Mouse (Mus musculus): ENCODE measurements around the gene Atg14. TPM values are rescaled to one million over a fixed set of nuclear protein-coding genes. Genes with fewer than 3 reads are reported as not detected.

Atg14 gene
- polyA plus RNA-seq, 1 experiment from 2014 or later: 19.4 TPM

GRCm38 (mm10) chr14:47572707-47573106 is 2.3 kb upstream of the Atg14 start:
- no peaks in the 10 kb centered on the region; the same call in 1 of the 2 replicates for H3K4me1 ChIP-seq
- DNase-seq (ENCODE audit: low spot score): no peak
- no peak overlapping the region for H3K4me3 ChIP-seq
- no peaks in the 10 kb centered on the region for H3K27me3 ChIP-seq (replicated peaks; ENCODE audit: low read depth, poor library complexity, severe bottlenecking)
- WGBS: 80% methylated on average over 4 of the region's 4 CpGs
- no peak overlapping the region for H3K27ac ChIP-seq (replicated peaks)
- H3K36me3 ChIP-seq (replicated peaks): no peaks in the 10 kb centered on the region
- no peaks in the 10 kb centered on the region for H3K9me3 ChIP-seq

GRCm38 (mm10) chr14:47567962-47568652 is 2.3 kb downstream of the Atg14 start:
- WGBS: under 1% methylated on average over 46 of the region's 46 CpGs
- Histone ChIP-seq H3K4me1 (peaks cover 7% of the 10 kb centered on the region), H3K36me3 (replicated peaks) (peaks cover 5% of the 10 kb centered on the region), H3K27ac (replicated peaks) (peak overlapping the region; percentile 86), H3K4me3 (peak overlapping the region; percentile 97), H3K27me3 (replicated peaks; ENCODE audit: low read depth, poor library complexity, severe bottlenecking) (no peaks in the 10 kb centered on the region), H3K9me3 (no peaks in the 10 kb centered on the region)
- DNase-seq (ENCODE audit: low spot score): peak; percentile 98

GRCm38 (mm10) chr14:47563106-47563505 is 7.3 kb downstream of the Atg14 start:
- WGBS: 87% methylated on average over 4 of the region's 4 CpGs
- Histone ChIP-seq H3K27me3 (replicated peaks; ENCODE audit: low read depth, poor library complexity, severe bottlenecking) (no peaks in the 10 kb centered on the region), H3K36me3 (replicated peaks) (peaks cover 24% of the 10 kb centered on the region), H3K9me3 (no peaks in the 10 kb centered on the region), H3K4me1 (peaks cover 7% of the 10 kb centered on the region), H3K4me3 (no peak overlapping the region), H3K27ac (replicated peaks) (no peak overlapping the region)
- DNase-seq (ENCODE audit: low spot score): no peak

GRCm38 (mm10) chr14:47562530-47562929 is 7.9 kb downstream of the Atg14 start:
- DNase-seq (ENCODE audit: low spot score): no peak
- Histone ChIP-seq H3K27me3 (replicated peaks; ENCODE audit: low read depth, poor library complexity, severe bottlenecking) (no peaks in the 10 kb centered on the region), H3K27ac (replicated peaks) (no peak overlapping the region), H3K9me3 (no peaks in the 10 kb centered on the region), H3K4me1 (peaks cover 6% of the 10 kb centered on the region), H3K36me3 (replicated peaks) (peaks cover 29% of the 10 kb centered on the region), H3K4me3 (no peak overlapping the region)
- WGBS: 90% methylated on average over 1 of the region's 1 CpGs

- WGBS: 88% methylated on average over 2 of the region's 2 CpGs
- Histone ChIP-seq H3K36me3 (replicated peaks) (peaks cover 43% of the 10 kb centered on the region), H3K27me3 (replicated peaks; ENCODE audit: low read depth, poor library complexity, severe bottlenecking) (no peaks in the 10 kb centered on the region), H3K27ac (replicated peaks) (no peak overlapping the region), H3K9me3 (no peaks in the 10 kb centered on the region), H3K4me3 (no peak overlapping the region), H3K4me1 (no peaks in the 10 kb centered on the region)
- no peak for DNase-seq (ENCODE audit: low spot score)
These were observed 9.7 kb downstream of the Atg14 start for GRCm38 (mm10) chr14:47560714-47561113.

GRCm38 (mm10) chr14:47555225-47555624 is 15.2 kb downstream of the Atg14 start:
- 95% methylated on average over 5 of the region's 5 CpGs for WGBS
- Histone ChIP-seq H3K27ac (replicated peaks) (no peak overlapping the region), H3K36me3 (replicated peaks) (peaks cover 87% of the 10 kb centered on the region), H3K27me3 (replicated peaks; ENCODE audit: low read depth, poor library complexity, severe bottlenecking) (no peaks in the 10 kb centered on the region), H3K4me1 (no peaks in the 10 kb centered on the region), H3K9me3 (no peaks in the 10 kb centered on the region), H3K4me3 (no peak overlapping the region)
- no peak for DNase-seq (ENCODE audit: low spot score)

- WGBS: 90% methylated on average over 4 of the region's 4 CpGs
- H3K27me3 ChIP-seq (replicated peaks; ENCODE audit: low read depth, poor library complexity, severe bottlenecking): no peaks in the 10 kb centered on the region
- H3K4me1 ChIP-seq: no peaks in the 10 kb centered on the region
- DNase-seq (ENCODE audit: low spot score): no peak
- H3K36me3 ChIP-seq (replicated peaks): peaks cover 87% of the 10 kb centered on the region
- no peak overlapping the region for H3K27ac ChIP-seq (replicated peaks)
- no peak overlapping the region for H3K4me3 ChIP-seq
- no peaks in the 10 kb centered on the region for H3K9me3 ChIP-seq
These were observed 16.2 kb downstream of the Atg14 start for GRCm38 (mm10) chr14:47554236-47554635.

GRCm38 (mm10) chr14:47553380-47553779 is 17.1 kb downstream of the Atg14 start:
- H3K4me3 ChIP-seq: no peak overlapping the region
- no peak overlapping the region for H3K27ac ChIP-seq (replicated peaks)
- DNase-seq (ENCODE audit: low spot score): no peak
- no peaks in the 10 kb centered on the region for H3K27me3 ChIP-seq (replicated peaks; ENCODE audit: low read depth, poor library complexity, severe bottlenecking)
- WGBS: 87% methylated on average over 2 of the region's 2 CpGs
- H3K9me3 ChIP-seq: no peaks in the 10 kb centered on the region
- peaks cover 92% of the 10 kb centered on the region for H3K36me3 ChIP-seq (replicated peaks)
- no peaks in the 10 kb centered on the region for H3K4me1 ChIP-seq

GRCm38 (mm10) chr14:47551668-47552067 is 18.8 kb downstream of the Atg14 start:
- H3K36me3 ChIP-seq (replicated peaks): peaks cover 96% of the 10 kb centered on the region
- no peak for DNase-seq (ENCODE audit: low spot score)
- 91% methylated on average over 6 of the region's 6 CpGs for WGBS
- no peak overlapping the region for H3K4me3 ChIP-seq
- H3K27ac ChIP-seq (replicated peaks): no peak overlapping the region
- H3K4me1 ChIP-seq: no peaks in the 10 kb centered on the region
- H3K27me3 ChIP-seq (replicated peaks; ENCODE audit: low read depth, poor library complexity, severe bottlenecking): no peaks in the 10 kb centered on the region
- H3K9me3 ChIP-seq: no peaks in the 10 kb centered on the region

- H3K36me3 ChIP-seq (replicated peaks): peaks cover 99% of the 10 kb centered on the region
- 89% methylated on average over 4 of the region's 4 CpGs for WGBS
These were observed 25.6 kb downstream of the Atg14 start for GRCm38 (mm10) chr14:47544877-47545276.

GRCm38 (mm10) chr14:47544286-47544685 is 26.2 kb downstream of the Atg14 start:
- no peaks in the 10 kb centered on the region for H3K9me3 ChIP-seq
- no peak for DNase-seq (ENCODE audit: low spot score)
- peaks cover 99% of the 10 kb centered on the region for H3K36me3 ChIP-seq (replicated peaks)
- WGBS: 91% methylated on average over 5 of the region's 5 CpGs
- no peak overlapping the region for H3K4me3 ChIP-seq
- no peak overlapping the region for H3K27ac ChIP-seq (replicated peaks)
- H3K4me1 ChIP-seq: no peaks in the 10 kb centered on the region
- no peaks in the 10 kb centered on the region for H3K27me3 ChIP-seq (replicated peaks; ENCODE audit: low read depth, poor library complexity, severe bottlenecking)

More at GRCm38 (mm10) chr14:47544877-47545276, 25.6 kb downstream of the Atg14 start:
- Histone ChIP-seq H3K27me3 (replicated peaks; ENCODE audit: low read depth, poor library complexity, severe bottlenecking) (no peaks in the 10 kb centered on the region), H3K9me3 (no peaks in the 10 kb centered on the region), H3K27ac (replicated peaks) (no peak overlapping the region), H3K4me3 (no peak overlapping the region), H3K4me1 (no peaks in the 10 kb centered on the region)
- DNase-seq (ENCODE audit: low spot score): no peak

- 91% methylated on average over 3 of the region's 3 CpGs for WGBS
- Histone ChIP-seq H3K36me3 (replicated peaks) (peaks cover 82% of the 10 kb centered on the region), H3K4me3 (no peak overlapping the region), H3K27ac (replicated peaks) (no peak overlapping the region), H3K27me3 (replicated peaks; ENCODE audit: low read depth, poor library complexity, severe bottlenecking) (no peaks in the 10 kb centered on the region), H3K4me1 (no peaks in the 10 kb centered on the region), H3K9me3 (no peaks in the 10 kb centered on the region)
- no peak for DNase-seq (ENCODE audit: low spot score)
These were observed 28.2 kb downstream of the Atg14 start for GRCm38 (mm10) chr14:47542283-47542682.

- H3K27ac ChIP-seq (replicated peaks): no peak overlapping the region
- H3K4me1 ChIP-seq: no peaks in the 10 kb centered on the region
- 89% methylated on average over 10 of the region's 10 CpGs for WGBS
- DNase-seq (ENCODE audit: low spot score): no peak
- peaks cover 73% of the 10 kb centered on the region for H3K36me3 ChIP-seq (replicated peaks)
- H3K4me3 ChIP-seq: no peak overlapping the region
- H3K27me3 ChIP-seq (replicated peaks; ENCODE audit: low read depth, poor library complexity, severe bottlenecking): no peaks in the 10 kb centered on the region
- no peaks in the 10 kb centered on the region for H3K9me3 ChIP-seq
These were observed 29.0 kb downstream of the Atg14 start for GRCm38 (mm10) chr14:47541325-47541948.
